Mouse (Mus musculus): ENCODE data around the gene Ncbp3. TPM values are rescaled to one million over a fixed set of nuclear protein-coding genes. Genes with fewer than 3 reads are reported as not detected.

Gene Ncbp3
- polyA plus RNA-seq, 1 experiment from 2014 or later = 13.5 TPM

DNA sequence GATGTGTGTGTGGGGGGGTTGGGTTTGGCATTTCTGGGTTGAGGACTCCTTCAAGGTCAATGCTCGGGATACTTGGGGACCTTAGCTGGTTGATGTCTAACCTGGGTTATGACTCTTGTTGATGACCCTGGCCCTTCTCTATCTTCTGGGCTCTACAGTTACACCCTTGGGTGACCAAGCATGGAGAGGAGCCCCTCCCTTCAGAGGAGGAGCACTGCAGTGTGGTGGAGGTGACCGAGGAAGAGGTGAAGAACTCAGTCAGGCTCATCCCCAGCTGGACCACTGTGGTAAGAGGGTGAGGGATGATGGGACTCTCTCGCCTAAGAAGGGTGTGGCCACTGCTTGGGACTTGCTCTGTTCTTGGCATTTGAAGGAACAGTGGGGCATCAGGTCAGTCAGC lies 9.9 kb upstream of the Ncbp3 start:
- Histone ChIP-seq H3K27me3 (no peaks in the 10 kb centered on the region), H3K4me2 (replicated peaks) (no peak overlapping the region), H3K4me3 (no peak overlapping the region), H3K4me1 (0 out of 2 replicates have a peak, but pooled peaks cover 6% of the 10 kb centered on the region), H3K36me3 (peaks cover 10% of the 10 kb centered on the region; the same call in 1 of the 2 replicates), H3K9me3 (replicated peaks) (no peaks in the 10 kb centered on the region), H3K27ac (no peak overlapping the region), H3K9ac (no peak overlapping the region)
- 84% methylated on average over 3 of the region's 3 CpGs for WGBS
- no peak for ATAC-seq (ENCODE audit: low FRiP score)

DNA sequence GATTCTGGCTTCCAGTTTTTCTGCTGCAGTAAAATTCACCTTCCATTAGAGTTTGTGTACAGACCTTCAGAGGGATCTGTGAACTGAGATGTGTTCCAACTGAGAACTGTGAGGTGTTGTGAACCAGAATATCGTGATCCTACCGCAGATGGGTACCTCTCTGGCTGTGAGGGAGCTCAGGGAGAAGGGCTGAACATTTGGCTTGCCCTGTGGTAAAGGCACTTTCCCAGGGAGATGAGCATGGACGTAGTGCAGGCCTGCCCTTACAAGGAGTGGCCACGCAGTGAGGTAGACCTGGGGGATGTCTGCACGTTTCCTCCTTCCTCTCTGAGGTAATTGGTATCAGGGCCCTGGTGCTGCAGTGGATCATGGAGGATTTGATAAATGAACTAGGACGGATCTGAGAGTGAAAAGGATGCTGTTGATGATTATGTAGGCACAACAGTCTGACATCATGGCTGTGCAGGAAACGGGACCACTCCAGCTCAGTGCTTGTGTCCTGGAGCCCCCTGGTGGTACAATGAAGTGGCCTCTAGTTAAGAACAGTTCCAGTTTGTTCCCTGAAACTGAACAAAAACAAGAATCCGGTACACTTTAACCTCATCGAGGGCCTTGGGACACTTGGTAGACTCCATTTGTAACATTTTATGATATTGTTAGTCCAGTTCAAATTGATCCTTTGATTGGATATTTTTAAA lies 8.3 kb upstream of the Ncbp3 start:
- H3K4me3 ChIP-seq = no peak overlapping the region

DNA sequence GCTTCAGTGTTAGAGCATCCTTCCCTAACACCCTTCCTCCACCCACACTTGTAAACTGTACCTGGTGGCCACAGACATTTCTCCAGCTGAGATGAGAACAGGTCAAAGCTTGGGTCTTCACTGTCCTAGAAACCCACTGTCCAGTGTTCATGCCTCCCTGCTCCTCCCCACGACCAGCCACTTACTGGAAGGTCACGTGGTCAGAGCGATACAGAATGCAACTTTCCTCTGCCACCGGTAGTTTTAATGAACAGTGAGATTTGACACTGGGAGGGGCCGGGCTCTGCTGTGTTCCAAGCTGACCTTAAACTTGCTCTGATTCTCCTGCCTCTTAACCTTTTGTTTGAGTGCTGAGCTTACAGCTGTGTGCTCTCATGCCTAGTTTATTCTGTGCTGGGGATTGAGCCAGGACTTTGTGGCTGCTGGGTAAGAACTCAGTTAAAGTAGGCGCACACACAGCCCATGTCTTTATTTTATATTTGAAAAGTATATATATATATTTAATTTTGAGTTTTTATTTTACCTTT lies 3.3 kb upstream of the Ncbp3 start:
- Histone ChIP-seq H3K36me3 (peaks cover 3% of the 10 kb centered on the region; the same call in 1 of the 2 replicates), H3K27me3 (no peaks in the 10 kb centered on the region), H3K4me3 (no peak overlapping the region), H3K4me1 (peaks cover 9% of the 10 kb centered on the region), H3K9me3 (replicated peaks) (no peaks in the 10 kb centered on the region), H3K27ac (no peak overlapping the region), H3K4me2 (replicated peaks) (no peak overlapping the region), H3K9ac (no peak overlapping the region)
- WGBS = 63% methylated on average over 6 of the region's 6 CpGs
- no peak for ATAC-seq (ENCODE audit: low FRiP score)

More for the DNA sequence above, 8.3 kb upstream of the Ncbp3 start:
- H3K4me2 ChIP-seq (replicated peaks) = no peak overlapping the region
- H3K4me1 ChIP-seq = 0 out of 2 replicates have a peak, but pooled peaks cover 6% of the 10 kb centered on the region
- H3K9ac ChIP-seq = no peak overlapping the region
- ATAC-seq (ENCODE audit: low FRiP score) = no peak
- peaks cover 10% of the 10 kb centered on the region; the same call in 1 of the 2 replicates for H3K36me3 ChIP-seq
- H3K27me3 ChIP-seq = no peaks in the 10 kb centered on the region
- H3K27ac ChIP-seq = no peak overlapping the region
- WGBS = 63% methylated on average over 9 of the region's 9 CpGs
- H3K9me3 ChIP-seq (replicated peaks) = no peaks in the 10 kb centered on the region

DNA sequence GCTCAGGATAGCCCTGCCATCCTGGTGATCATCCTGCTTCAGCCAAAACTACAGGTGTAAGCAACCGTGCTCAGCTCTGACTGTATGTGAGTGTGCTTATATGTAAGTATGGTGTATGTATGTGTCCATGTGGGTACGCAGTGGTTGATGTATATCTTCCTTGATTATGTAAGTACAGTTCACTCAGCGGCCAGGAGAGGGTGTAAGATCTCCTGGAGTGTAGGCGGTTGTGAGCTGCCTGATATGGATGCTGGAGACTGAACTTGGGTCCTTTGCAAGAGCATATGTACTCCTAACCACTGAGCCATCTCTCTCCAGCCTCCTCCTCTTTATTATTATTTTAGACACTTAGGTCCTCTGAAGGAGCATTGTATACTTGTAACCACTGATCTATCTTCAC lies 2.8 kb upstream of the Ncbp3 start:
- no peak for ATAC-seq (ENCODE audit: low FRiP score)
- Histone ChIP-seq H3K9ac (no peak overlapping the region), H3K27me3 (no peaks in the 10 kb centered on the region), H3K4me2 (replicated peaks) (no peak overlapping the region), H3K4me3 (no peak overlapping the region), H3K27ac (no peak overlapping the region), H3K4me1 (peaks cover 13% of the 10 kb centered on the region), H3K9me3 (replicated peaks) (no peaks in the 10 kb centered on the region), H3K36me3 (peaks cover 3% of the 10 kb centered on the region; the same call in 1 of the 2 replicates)
- WGBS = 73% methylated on average over 4 of the region's 4 CpGs

DNA sequence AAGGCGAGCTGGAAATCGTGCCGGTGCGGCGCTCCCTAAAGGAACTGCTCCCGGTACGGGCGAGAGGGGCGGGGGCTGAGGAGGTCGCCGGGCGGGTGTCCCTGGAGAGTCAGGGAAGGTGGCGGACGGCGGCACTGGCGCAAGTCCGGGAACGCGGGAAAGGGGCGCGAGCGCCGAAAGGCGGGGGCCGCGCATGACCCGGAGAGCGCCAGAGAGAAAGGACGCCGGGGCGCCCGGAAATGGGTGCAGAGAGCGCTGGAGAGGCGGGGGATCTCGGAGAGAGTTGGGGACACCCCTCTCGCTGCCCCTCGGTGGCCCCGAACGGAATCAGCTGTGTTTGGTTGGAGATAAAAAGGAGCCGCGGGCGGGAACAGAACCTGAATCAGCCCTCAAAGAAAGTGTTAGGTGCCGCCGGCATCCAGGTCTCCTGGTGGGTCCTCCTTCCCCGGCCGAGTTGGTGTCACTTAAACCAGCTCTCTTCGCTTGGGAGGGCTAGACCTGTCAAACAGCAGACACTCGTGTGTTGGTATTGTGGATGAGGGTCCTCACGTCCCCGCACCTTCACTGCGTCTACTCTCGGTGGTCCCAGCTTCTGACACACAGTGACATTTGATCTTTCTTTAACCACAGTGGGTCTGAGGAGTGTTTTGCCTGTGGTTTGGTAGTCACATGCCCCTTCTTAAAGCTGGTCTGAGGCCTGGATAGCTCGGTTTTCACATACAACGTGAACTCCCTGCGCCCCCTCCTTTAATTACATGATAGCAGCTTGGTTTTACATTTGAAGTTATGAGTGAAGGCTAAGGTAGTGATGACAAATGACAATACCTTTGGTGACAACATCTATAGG lies 670 bp downstream of the Ncbp3 start:
- 2% methylated on average over 55 of the region's 55 CpGs for WGBS
- Histone ChIP-seq H3K4me1 (peaks cover 13% of the 10 kb centered on the region), H3K27me3 (no peaks in the 10 kb centered on the region), H3K4me2 (replicated peaks) (peak overlapping the region; percentile 85), H3K9ac (peak overlapping the region; percentile 92), H3K27ac (peak overlapping the region; percentile 91), H3K4me3 (peak overlapping the region; percentile 88), H3K9me3 (replicated peaks) (no peaks in the 10 kb centered on the region), H3K36me3 (peaks cover 21% of the 10 kb centered on the region)
- ATAC-seq (ENCODE audit: low FRiP score) = peak; percentile 82

DNA sequence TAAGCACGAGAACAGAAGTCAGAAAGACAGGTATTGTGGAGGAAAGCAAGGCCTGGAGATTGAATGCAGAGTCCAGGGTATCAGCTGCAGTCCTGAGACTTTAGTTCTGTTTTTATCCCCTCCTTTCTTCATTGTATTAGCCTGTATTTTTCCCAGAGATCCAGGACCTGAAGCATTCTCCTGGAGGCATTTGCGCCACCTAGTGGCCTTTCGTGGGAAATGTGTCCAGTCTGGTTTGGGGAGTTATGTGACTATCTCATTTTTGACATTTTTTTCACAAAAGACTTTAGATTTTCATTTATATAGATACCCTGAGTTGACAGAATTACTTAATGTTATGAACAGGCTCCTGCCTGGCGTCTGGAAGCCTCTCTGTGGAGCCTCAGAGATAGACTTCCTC lies 1.8 kb downstream of the Ncbp3 start:
- no peak for ATAC-seq (ENCODE audit: low FRiP score)
- WGBS = 6% methylated on average over 4 of the region's 4 CpGs
- peak overlapping the region; percentile 92 for H3K9ac ChIP-seq

DNA sequence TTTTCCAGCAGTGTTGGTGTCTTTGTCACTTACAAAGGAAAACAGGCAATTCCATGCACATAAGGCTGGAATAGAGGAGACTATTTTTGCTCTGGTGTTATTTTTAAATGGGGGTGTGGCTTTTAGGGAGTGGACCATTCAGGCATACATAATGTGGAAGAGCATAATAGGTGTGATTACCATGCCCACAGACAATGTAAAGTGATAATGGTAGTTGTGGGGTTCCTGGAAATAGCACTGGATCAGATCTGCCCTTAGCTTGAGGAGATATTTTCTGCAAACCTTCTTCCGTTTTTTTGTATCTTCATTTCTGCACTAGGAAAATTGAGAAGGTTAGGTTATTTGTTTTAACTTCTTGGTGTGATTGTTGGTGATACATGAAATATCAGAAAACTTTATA lies 5.2 kb downstream of the Ncbp3 start:
- Histone ChIP-seq H3K9me3 (replicated peaks) (no peaks in the 10 kb centered on the region), H3K9ac (no peak overlapping the region), H3K36me3 (peaks cover 62% of the 10 kb centered on the region), H3K4me2 (replicated peaks) (no peak overlapping the region), H3K27ac (no peak overlapping the region), H3K4me1 (peaks cover 13% of the 10 kb centered on the region), H3K27me3 (no peaks in the 10 kb centered on the region), H3K4me3 (no peak overlapping the region)
- no peak for ATAC-seq (ENCODE audit: low FRiP score)
- 90% methylated on average over 1 of the region's 1 CpGs for WGBS

More for the DNA sequence above, 1.8 kb downstream of the Ncbp3 start:
- Histone ChIP-seq H3K27ac (peak overlapping the region; percentile 57; the same call in 1 of the 2 replicates), H3K4me2 (replicated peaks) (peak overlapping the region; percentile 85), H3K4me1 (peaks cover 13% of the 10 kb centered on the region), H3K36me3 (peaks cover 32% of the 10 kb centered on the region), H3K9me3 (replicated peaks) (no peaks in the 10 kb centered on the region), H3K4me3 (peak overlapping the region; percentile 88), H3K27me3 (no peaks in the 10 kb centered on the region)

DNA sequence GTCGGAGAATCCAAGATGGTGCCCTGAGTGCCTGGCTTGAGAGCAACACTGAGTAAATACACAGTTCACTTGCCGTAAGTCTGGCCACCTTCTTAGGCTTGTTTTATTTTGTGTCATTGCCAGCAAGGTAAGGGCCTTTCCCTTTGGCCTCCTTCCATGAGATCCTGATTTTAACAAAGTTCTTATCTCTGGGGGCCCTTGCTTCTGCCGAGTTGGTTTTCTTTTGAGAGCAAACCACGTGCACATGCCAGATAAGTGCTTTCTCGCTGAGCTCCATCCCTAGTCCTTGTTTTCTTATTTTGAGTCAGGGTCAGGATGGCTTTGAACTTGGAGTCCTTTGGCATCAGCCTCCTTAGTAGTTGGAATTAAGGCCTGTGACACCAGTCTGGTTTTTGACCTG lies 10.1 kb downstream of the Ncbp3 start:
- 89% methylated on average over 5 of the region's 5 CpGs for WGBS
- H3K4me2 ChIP-seq (replicated peaks) = no peak overlapping the region
- no peak overlapping the region for H3K9ac ChIP-seq
- H3K4me1 ChIP-seq = no peaks in the 10 kb centered on the region
- no peaks in the 10 kb centered on the region for H3K27me3 ChIP-seq
- H3K4me3 ChIP-seq = no peak overlapping the region
- no peaks in the 10 kb centered on the region for H3K9me3 ChIP-seq (replicated peaks)
- no peak for ATAC-seq (ENCODE audit: low FRiP score)
- H3K36me3 ChIP-seq = peaks cover 59% of the 10 kb centered on the region
- no peak overlapping the region for H3K27ac ChIP-seq

DNA sequence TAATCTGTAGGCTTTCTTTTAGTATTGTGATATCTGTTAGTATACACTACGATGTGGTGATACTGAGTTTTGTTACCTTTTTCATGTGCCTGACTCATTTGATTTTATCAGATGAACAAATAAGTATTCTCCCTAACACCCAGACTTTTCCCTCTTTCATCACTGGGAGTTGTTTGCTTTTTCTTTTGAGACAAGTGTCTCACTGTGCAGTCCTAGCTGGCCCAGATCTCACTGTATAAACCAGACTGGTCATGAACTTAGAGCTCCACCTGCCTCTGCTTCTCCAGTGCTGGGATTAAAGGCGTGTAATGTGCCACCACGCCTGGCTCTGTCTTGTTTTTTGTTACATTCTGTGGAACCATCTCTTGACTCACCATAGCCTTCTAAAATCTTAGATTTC lies 12.0 kb downstream of the Ncbp3 start:
- Histone ChIP-seq H3K27me3 (no peaks in the 10 kb centered on the region), H3K36me3 (peaks cover 47% of the 10 kb centered on the region), H3K27ac (no peak overlapping the region), H3K9ac (no peak overlapping the region), H3K4me3 (no peak overlapping the region), H3K9me3 (replicated peaks) (no peaks in the 10 kb centered on the region), H3K4me2 (replicated peaks) (no peak overlapping the region), H3K4me1 (no peaks in the 10 kb centered on the region)
- no peak for ATAC-seq (ENCODE audit: low FRiP score)
- 88% methylated on average over 3 of the region's 3 CpGs for WGBS

DNA sequence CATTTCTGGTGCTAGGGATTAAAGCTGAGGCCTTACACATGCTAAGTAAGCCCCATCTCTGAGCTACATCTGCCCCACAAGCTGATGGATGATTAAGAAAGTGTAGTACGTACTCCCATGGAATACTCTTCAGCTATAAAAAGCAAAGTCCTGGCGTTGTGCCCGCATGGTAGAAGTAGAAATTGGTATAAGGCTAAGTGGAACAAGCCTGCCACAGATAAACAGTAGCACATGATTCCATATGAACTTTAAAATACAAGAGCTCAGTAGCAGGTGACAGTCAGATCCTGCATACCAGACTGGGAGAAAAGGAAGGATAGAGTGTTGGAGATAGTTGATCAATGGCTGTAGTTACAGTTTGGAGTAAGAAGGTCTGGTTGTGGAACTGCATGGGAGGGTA lies 13.8 kb downstream of the Ncbp3 start:
- no peak for ATAC-seq (ENCODE audit: low FRiP score)
- H3K9ac ChIP-seq = no peak overlapping the region
- no peak overlapping the region for H3K27ac ChIP-seq
- no peaks in the 10 kb centered on the region for H3K27me3 ChIP-seq
- no peaks in the 10 kb centered on the region for H3K4me1 ChIP-seq
- 97% methylated on average over 3 of the region's 3 CpGs for WGBS
- H3K4me3 ChIP-seq = no peak overlapping the region
- no peak overlapping the region for H3K4me2 ChIP-seq (replicated peaks)
- H3K36me3 ChIP-seq = peaks cover 40% of the 10 kb centered on the region
- H3K9me3 ChIP-seq (replicated peaks) = no peaks in the 10 kb centered on the region

DNA sequence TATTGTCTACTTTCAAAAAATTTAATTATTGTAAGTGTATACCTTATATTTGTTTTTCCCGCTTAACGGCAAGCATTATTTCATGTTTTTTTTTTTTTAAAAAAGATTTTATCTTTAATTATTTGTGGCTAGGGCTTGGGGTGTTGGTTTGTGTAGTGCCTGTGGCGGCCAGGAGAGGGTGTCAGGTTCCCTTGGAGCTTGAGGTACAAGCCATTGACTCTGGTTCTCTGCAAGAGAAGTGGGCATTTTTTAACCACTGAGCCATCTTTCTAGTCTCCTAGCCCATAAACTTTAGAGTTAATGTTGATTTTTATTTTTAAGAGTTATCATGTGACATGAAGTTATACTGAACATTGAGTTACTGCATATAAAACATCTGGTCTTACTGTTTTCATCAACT lies 24.3 kb downstream of the Ncbp3 start:
- no peak overlapping the region for H3K27ac ChIP-seq
- WGBS = 92% methylated on average over 3 of the region's 3 CpGs
- H3K36me3 ChIP-seq = peaks cover 80% of the 10 kb centered on the region
- no peaks in the 10 kb centered on the region for H3K4me1 ChIP-seq
- no peak for ATAC-seq (ENCODE audit: low FRiP score)
- H3K27me3 ChIP-seq = no peaks in the 10 kb centered on the region
- no peak overlapping the region for H3K4me2 ChIP-seq (replicated peaks)
- no peak overlapping the region for H3K4me3 ChIP-seq
- H3K9ac ChIP-seq = no peak overlapping the region
- H3K9me3 ChIP-seq (replicated peaks) = no peaks in the 10 kb centered on the region

DNA sequence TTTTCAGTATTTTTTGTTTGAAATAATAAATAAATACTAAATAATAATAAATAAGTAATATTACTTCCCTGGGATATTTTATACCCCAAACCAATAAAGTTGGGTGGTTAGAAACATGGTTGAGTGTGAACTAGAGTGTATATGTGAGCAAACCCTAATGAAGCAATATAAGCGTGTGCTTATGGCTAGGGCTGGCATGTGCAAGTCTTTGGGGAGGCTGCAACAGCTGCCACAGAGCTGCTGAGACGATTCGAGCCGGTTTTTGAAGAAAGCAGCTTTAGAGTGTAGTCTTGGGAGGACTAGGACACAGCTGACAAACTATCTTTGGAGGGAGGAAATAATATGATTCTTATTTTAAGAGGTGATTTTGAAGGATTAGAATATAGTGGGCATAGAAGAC lies 28.7 kb downstream of the Ncbp3 start:
- Histone ChIP-seq H3K27ac (no peak overlapping the region), H3K9ac (no peak overlapping the region), H3K4me1 (no peaks in the 10 kb centered on the region), H3K4me2 (replicated peaks) (no peak overlapping the region), H3K27me3 (no peaks in the 10 kb centered on the region), H3K4me3 (no peak overlapping the region), H3K36me3 (peaks cover 76% of the 10 kb centered on the region), H3K9me3 (replicated peaks) (no peaks in the 10 kb centered on the region)
- no peak for ATAC-seq (ENCODE audit: low FRiP score)
- WGBS = 95% methylated on average over 4 of the region's 4 CpGs

Measured in hindbrain, embryonic 12.5 days (tissue).